Mouse (Mus musculus) frontal cortex, postnatal 14 days (tissue): ENCODE data around the gene Lrrc75a.
"Not testable (repeated sequence)": the region's sequence is repeated elsewhere in the genome, so short reads cannot be mapped to it uniquely, and the experiment has no call there.

Source experiments
- DNase-seq, 2 experiments: peaks; one replicate each; pipeline ENCODE4 v3.0.0; 2022; ENCODE audit warnings: low spot score in 2 of 2

Gene Lrrc75a

GRCm38 (mm10) chr11:62647661-62648590 is at the start of gene Lrrc75a:
Lrrc75a (minus strand) TSS chr11:62648523.
- no peak for DNase-seq

DNA sequence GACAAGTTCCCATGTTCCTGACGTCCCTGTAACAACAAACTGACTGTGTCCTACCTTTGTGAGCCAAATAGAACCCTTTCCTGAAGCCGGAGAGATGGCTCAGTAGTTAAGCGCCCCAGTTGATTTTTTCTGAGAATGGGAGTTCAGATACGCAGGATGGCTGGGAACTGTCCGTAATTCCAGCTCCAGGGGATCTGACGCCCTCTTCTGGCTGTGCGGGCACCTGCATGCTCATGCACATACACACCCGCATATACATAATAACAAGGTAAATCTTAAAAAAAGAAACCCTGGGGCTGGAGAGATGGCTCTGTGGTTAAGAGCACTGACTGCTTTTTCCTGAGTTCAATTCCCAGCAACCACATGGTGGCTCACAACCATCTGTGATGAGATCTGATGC is 46.8 kb upstream of the Lrrc75a start:
- DNase-seq: no peak

DNA sequence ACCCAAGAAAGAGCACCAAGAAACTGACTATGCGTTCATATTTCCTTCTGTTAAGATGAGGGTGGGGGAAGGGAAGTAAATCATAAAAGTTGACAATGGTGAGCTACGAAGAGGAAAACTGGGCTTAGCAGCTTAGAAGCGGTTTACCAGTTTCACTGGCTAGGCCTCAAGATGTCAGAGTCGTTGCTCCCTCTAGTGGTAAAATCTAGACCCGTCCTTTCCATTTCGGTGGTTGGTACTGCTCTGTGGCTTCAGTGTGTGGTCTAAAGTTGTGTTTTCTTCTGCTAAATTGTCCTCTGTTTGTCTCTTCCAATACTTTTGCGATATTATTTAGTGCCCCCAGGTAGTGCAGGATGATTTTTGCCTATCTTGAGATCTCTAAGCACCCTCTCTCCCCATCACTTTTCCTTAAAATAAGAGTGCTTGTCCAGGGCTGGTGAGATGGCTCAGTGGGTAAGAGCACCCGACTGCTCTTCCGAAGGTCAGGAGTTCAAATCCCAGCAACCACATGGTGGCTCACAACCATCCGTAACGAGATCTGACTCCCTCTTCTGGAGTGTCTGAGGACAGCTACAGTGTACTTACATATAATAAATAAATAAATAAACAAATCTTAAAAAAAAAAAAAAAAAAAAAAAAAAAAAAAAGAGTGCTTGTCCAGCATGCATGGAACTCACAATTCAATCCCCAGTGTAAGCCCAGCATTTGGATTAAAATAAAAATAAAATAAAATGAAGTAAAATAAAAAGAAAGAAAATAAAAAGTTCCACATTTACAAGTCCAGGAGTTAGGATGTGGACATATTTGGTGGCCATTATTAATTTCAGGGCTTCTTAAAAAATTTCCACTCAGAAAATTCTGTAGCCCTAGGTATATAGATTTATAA is 45.2 kb upstream of the Lrrc75a start:
- no peak for DNase-seq

- no peak for DNase-seq
Measured at GRCm38 (mm10) chr11:62691592-62691991, 43.3 kb upstream of the Lrrc75a start.

DNA sequence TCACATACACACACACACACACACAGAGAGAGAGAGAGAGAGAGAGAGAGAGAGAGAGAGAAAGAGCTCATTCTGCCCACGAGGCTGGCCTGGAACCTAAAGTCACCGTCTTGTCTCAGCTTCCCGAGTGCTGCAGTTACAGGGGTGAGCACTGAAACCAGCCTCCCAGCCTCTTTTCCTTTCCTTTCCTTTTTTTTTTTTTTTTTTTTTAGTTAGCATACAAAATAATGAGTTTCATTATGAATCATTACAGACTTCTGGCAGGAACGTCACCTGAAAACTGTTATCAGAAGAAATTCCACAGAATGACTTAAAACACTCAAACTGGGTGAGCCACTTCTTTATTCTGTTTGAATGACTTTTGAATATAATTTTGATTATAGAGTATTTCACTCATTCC is 31.6 kb upstream of the Lrrc75a start:
- DNase-seq: no peak

- no peak for DNase-seq
Measured at GRCm38 (mm10) chr11:62678778-62679354, 30.5 kb upstream of the Lrrc75a start.

DNA sequence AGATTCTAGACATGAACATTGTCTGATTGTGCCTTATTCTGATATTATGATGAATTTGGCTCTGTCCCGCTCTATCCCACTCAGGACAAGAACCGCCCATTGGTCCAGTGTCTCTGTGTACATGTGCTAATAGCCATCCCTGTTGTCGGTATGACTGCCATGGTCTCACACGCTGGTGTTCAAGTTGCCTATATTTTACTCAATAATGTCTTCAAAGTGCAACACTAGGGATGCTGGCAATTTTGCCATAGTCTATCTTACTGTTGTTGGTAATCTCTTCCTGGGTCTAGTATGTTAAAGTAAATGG is 27.9 kb upstream of the Lrrc75a start:
- DNase-seq: no peak

GRCm38 (mm10) chr11:62675480-62676289 is 27.4 kb upstream of the Lrrc75a start:
- peak; percentile 36 to 53 for DNase-seq

DNA sequence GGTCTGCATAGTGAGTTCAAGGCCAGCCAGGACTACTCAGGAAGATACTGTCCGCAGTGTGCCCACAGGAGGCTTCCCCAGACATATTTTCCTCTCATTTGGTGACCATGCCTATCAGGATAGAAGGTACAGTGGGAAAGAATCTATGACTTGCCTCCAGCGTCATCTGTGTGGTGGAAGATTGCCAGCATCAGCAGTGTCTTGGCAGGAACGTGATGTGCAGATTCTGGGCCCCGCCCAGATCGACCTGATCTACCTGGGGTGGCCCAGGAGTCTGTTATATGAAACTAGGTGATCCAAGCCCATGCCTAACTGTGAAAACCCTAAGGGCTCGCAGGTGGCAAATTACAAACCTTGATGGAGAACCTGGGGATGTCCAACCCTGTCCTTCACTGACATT is 21.7 kb upstream of the Lrrc75a start:
- no peak for DNase-seq

- DNase-seq: peak; percentile 36 to 59
Measured at GRCm38 (mm10) chr11:62669471-62669870, 21.1 kb upstream of the Lrrc75a start.

GRCm38 (mm10) chr11:62668986-62669385 is 20.7 kb upstream of the Lrrc75a start:
- no peak for DNase-seq

DNA sequence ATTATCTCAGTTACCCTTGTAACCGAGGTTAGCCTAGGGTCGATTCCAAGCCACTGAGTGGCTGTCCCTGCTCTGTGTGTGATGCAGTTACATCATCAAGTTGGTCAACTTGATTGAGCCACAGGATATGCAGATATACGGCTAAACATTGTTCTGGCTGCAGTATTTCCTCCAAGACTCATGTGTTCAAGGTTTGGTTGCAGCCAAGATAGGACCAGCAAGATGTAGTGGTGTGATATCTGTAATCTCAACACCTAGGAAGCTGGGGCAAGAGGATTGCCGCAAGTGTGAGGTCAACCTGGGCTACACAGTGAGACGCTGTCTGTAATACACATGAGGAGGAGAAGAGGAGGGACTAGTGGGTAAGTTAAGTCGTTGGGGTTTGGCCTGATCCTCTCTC is 15.9 kb upstream of the Lrrc75a start:
- no peak for DNase-seq

DNA sequence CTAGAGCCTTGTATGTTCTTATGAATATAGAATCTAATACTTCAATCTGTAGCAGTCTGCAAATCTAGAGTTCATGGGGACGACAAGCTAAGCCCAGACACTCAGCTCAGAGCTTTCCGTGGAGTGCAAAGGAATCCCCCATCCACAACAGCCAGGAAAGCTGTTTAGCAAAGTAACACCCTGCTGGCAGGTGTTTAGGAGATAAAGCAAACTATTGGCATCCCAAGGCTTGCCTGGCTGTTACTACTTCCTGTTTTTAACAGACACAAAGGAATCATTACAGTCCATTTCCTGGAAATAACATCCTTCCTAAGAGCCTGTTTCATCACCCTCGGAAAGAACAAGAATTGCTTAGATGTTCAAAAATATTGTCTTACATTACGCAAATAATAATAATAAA is 12.6 kb upstream of the Lrrc75a start:
- DNase-seq: no peak

DNA sequence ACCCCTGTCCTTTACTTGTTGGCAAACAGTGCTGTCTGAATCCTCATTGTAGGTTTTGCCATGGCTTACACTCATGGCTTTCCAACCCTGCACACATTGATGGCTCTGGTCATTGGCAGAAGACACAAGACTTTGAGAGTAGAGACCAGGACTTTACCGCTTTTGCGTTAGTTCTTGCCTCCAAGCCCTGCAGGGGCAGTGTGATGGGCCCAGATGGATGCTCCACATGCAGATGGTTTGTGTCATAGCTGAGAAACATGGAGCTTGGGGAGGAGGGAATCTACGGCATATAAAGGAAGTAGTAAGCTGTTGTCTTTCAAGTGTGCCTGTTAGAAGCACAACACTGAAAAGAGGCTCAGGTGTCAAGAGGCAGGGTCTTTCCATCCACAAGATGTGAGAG is 3.8 kb upstream of the Lrrc75a start:
- no peak for DNase-seq

DNA sequence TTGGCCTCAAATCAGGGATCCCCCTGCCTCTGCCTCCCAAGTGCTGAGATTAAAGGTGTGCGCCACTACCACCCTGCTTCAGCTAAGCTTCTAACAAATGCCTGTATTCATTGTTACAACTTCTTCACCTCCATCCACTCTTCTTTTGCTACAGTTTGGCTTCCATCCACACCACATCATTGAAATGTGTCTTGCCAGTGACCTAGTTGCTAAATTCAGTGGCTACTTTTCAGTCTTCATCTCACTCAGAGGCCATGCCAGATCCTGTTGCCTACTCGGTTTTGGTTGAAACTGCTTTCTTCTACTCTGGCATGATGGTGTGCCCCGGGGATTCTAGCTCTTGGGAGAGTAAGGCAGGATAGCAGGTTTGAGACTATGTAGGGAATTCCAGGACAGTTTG is 3.2 kb upstream of the Lrrc75a start:
- DNase-seq: no peak

GRCm38 (mm10) chr11:62649803-62650202 is 1.5 kb upstream of the Lrrc75a start:
- DNase-seq: not testable (repeated sequence)

GRCm38 (mm10) chr11:62648591-62649391 is 468 bp upstream of the Lrrc75a start, which contains the start of gene Mmgt2:
Mmgt2 (plus strand) TSS chr11:62648664.
- DNase-seq: peak; percentile 76 to 82

DNA sequence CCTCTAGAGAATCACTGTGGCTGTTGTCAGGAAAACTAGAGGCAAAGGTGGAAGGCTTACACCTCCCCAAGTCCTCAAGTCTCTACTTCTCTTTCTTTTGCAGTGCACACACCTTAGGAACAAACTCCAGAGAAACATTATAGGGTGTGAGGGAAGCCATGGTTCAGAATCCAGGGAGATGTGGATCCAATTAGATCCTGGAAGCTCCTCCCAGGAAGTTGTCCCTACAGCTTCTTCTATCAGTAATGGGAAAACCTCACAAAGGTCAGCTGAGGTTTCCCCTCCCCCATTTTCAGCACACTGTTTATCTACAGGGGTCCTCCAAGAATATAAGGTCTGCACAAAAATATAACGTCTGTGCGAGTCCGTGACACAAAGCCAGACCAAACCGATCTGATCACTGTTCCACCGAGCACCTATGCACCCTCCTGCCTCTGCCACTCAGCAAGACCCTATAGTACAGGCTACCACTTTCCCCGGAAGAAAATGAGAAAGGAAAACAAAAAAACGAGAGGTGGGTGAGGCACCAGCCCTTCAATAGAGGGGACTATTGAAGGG is 1.3 kb downstream of the Lrrc75a start:
- DNase-seq: no peak

DNA sequence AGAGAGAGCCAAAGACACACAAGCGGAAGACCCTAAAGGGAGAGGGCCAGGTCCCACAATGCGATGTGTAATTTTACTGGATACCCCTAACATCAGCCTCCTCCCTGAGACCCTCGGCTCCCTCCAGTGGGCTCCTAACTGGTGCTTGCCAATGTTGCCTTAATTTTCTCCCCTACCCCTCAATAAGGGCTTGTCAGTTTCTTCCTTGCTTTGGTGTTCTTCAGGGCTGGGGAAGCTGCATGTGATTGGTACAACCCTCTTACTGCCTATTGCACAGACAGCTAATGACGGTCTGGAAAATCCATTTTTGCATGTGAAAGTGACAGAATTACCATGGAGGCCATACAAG is 1.9 kb downstream of the Lrrc75a start:
- DNase-seq: no peak

DNA sequence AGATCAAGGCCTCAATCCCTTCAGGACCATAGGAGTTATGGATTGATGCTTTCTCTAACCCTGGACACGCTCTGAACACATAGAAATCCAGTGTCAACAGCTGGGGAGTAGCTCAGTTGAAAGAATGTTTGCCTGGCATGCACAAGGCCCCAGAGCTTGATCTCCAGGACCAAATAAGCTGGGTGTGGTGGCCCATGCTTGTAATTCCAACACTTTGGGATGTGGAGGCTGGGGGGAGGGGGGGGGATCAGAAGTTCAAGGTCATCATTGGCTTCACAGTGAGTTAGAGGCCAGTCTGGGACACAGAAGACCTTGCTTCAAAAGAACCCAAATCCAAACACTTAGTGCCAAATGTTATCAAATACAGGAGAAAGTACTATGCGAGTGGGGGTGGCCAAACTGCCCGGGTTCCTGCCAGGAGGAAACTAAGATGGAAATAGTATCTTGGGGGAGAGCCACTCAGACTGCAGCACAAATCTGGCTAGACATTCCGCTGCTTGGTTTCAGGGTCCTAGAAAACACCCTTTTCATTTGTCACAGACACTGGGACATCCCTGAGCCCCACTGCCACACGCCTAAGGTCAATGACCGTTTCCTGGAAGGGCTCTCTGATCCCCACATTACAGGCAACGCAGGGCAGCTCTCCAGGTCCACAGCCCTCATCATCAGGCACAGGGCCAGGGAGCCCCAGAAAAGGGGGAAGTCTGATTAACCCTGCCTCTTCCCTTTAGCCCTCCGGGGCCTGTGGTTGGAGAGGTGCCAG is 2.4 kb downstream of the Lrrc75a start:
- peak; percentile 44 to 49 for DNase-seq
